Mouse (Mus musculus): ENCODE data around the gene 4930558C23Rik. TPM values are rescaled to one million over a fixed set of nuclear protein-coding genes. Genes with fewer than 3 reads are reported as not detected.
"Not testable (repeated sequence)": the region's sequence is repeated elsewhere in the genome, so short reads cannot be mapped to it uniquely, and the experiment has no call there.

The 4930558C23Rik gene
- polyA plus RNA-seq, 1 experiment from 2014 or later = not detected

DNA sequence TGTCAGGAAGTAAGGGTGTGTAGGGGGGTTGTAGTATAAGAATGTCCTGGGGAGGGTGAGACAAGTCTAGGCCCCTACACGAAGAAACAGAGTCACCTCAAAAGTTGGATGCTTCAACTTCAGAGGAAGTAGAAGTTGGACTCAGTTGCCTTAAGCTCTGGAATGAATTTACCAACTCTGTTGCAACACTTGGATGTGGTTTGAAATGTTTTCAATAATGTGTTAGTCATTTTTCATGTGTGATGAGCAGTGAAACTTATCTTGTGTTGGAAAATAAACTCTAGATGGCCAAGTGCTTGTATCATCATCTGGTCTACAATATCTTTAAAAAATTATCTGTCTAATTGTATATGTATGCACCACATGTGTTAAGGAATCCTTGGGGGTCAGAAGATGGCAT is 5.1 kb upstream of the 4930558C23Rik start:
- DNase-seq (ENCODE audit: low spot score) (no peak), ATAC-seq (ENCODE audit: low FRiP score) (no peak)
- no peak overlapping the region for H3K9ac ChIP-seq
- no peak overlapping the region for H3K27ac ChIP-seq
- no peaks in the 10 kb centered on the region for H3K4me1 ChIP-seq (replicated peaks; ENCODE audit: control insufficient read depth, insufficient read depth, low read length)
- H3K27me3 ChIP-seq (ENCODE audit: control insufficient read depth, insufficient read depth, low read length) = no peaks in the 10 kb centered on the region
- WGBS = 87% methylated on average over 1 of the region's 1 CpGs
- H3K9me3 ChIP-seq (ENCODE audit: control insufficient read depth, low read length) = no peaks in the 10 kb centered on the region
- no peak overlapping the region for H3K4me2 ChIP-seq (replicated peaks)
- H3K36me3 ChIP-seq (replicated peaks; ENCODE audit: control insufficient read depth, insufficient read depth) = no peaks in the 10 kb centered on the region
- H3K4me3 ChIP-seq (replicated peaks; ENCODE audit: low read length) = no peak overlapping the region

DNA sequence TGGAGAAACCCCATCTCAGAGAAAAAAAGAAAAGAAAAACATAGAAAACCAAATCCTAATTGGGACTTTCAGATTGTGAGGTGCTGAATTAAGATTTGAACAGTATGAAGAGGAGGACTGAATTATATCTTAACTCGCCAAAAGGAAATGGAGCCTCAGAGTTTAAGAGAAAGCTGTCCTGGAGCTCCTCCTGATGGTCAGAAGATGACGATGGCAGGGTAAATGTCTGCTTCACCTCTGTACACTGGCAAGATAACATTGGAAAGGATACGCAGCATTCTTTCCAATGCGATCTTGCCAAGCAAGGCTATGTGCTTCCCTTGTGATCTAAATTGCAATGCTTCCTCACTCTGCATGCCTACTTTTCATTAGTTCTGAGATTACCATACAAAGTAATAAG is 8.3 kb downstream of the 4930558C23Rik start:
- Histone ChIP-seq H3K4me1 (replicated peaks; ENCODE audit: control insufficient read depth, insufficient read depth, low read length) (no peaks in the 10 kb centered on the region), H3K27me3 (ENCODE audit: control insufficient read depth, insufficient read depth, low read length) (no peaks in the 10 kb centered on the region), H3K9ac (no peak overlapping the region), H3K36me3 (replicated peaks; ENCODE audit: control insufficient read depth, insufficient read depth) (no peaks in the 10 kb centered on the region), H3K4me2 (replicated peaks) (no peak overlapping the region), H3K9me3 (ENCODE audit: control insufficient read depth, low read length) (no peaks in the 10 kb centered on the region), H3K27ac (no peak overlapping the region), H3K4me3 (replicated peaks; ENCODE audit: low read length) (no peak overlapping the region)
- DNase-seq (ENCODE audit: low spot score) (no peak), ATAC-seq (ENCODE audit: low FRiP score) (no peak)
- 93% methylated on average over 4 of the region's 4 CpGs for WGBS

- H3K27me3 ChIP-seq (ENCODE audit: control insufficient read depth, insufficient read depth, low read length) = no peaks in the 10 kb centered on the region
Observed at GRCm38 (mm10) chr3:95385401-95386075, 17.1 kb downstream of the 4930558C23Rik start.

DNA sequence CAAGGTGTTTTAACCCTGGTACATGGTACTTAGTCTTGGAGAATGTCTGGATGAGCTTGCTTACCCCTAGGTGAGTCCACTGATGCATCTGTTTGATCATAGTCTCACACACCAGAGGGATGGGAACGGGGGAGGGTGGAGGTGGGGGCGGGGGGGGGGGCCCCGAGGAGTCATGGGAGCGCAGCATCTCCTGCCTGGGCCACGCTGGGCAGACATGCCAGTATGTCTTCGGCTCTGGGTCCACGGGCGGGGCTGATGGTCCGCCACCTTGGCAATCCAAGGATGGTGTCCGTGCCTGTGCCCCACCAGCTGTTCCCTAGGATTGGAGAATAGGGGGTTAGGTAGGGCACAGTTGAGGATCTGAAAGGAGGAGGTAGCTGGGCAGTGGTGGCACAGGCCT is 29.4 kb downstream of the 4930558C23Rik start:
- H3K4me2 ChIP-seq (replicated peaks) = no peak overlapping the region
- H3K27me3 ChIP-seq (ENCODE audit: control insufficient read depth, insufficient read depth, low read length) = no peaks in the 10 kb centered on the region
- ATAC-seq (ENCODE audit: low FRiP score) (no peak), DNase-seq (ENCODE audit: low spot score) (no peak)
- H3K9ac ChIP-seq = no peak overlapping the region
- H3K36me3 ChIP-seq (replicated peaks; ENCODE audit: control insufficient read depth, insufficient read depth) = no peaks in the 10 kb centered on the region
- H3K9me3 ChIP-seq (ENCODE audit: control insufficient read depth, low read length) = peaks cover 6% of the 10 kb centered on the region; the same call in 1 of the 2 replicates
- H3K27ac ChIP-seq = no peak overlapping the region
- WGBS = 90% methylated on average over 9 of the region's 10 CpGs
- H3K4me3 ChIP-seq (replicated peaks; ENCODE audit: low read length) = no peak overlapping the region
- no peaks in the 10 kb centered on the region for H3K4me1 ChIP-seq (replicated peaks; ENCODE audit: control insufficient read depth, insufficient read depth, low read length)

More at GRCm38 (mm10) chr3:95385401-95386075, 17.1 kb downstream of the 4930558C23Rik start:
- WGBS = 92% methylated on average over 5 of the region's 5 CpGs
- DNase-seq (ENCODE audit: low spot score) = no peak
- Histone ChIP-seq H3K27ac (no peak overlapping the region), H3K4me2 (replicated peaks) (no peak overlapping the region), H3K9me3 (ENCODE audit: control insufficient read depth, low read length) (no peaks in the 10 kb centered on the region), H3K4me1 (replicated peaks; ENCODE audit: control insufficient read depth, insufficient read depth, low read length) (no peaks in the 10 kb centered on the region), H3K4me3 (replicated peaks; ENCODE audit: low read length) (no peak overlapping the region), H3K36me3 (replicated peaks; ENCODE audit: control insufficient read depth, insufficient read depth) (no peaks in the 10 kb centered on the region), H3K9ac (no peak overlapping the region)
- ATAC-seq (ENCODE audit: low FRiP score) = no peak

DNA sequence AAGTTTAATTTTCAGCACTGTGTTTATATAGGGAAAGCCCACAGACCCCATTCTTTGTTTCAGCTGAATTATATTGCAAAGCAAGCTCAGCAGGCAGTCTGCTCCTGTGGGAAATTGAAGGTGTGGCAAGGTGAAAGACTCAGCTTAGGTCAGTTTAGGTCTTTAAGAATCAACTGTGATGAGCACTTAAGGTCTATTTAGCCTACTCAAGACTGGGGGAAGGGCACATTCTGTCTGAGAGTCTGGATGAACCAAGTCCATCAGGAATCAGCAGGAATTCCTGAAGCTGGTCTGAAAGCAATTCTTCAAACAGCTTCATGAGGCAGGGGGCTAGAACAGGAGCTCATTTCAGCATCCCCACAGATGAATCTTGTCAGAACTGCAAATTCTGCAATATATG is 32.5 kb downstream of the 4930558C23Rik start:
- no peak overlapping the region for H3K27ac ChIP-seq
- H3K9ac ChIP-seq = no peak overlapping the region
- H3K4me1 ChIP-seq (replicated peaks; ENCODE audit: control insufficient read depth, insufficient read depth, low read length) = no peaks in the 10 kb centered on the region
- ATAC-seq (ENCODE audit: low FRiP score) (no peak), DNase-seq (ENCODE audit: low spot score) (no peak)
- no peak overlapping the region for H3K4me3 ChIP-seq (replicated peaks; ENCODE audit: low read length)
- H3K9me3 ChIP-seq (ENCODE audit: control insufficient read depth, low read length) = no peaks in the 10 kb centered on the region
- no peak overlapping the region for H3K4me2 ChIP-seq (replicated peaks)
- H3K36me3 ChIP-seq (replicated peaks; ENCODE audit: control insufficient read depth, insufficient read depth) = no peaks in the 10 kb centered on the region
- no peaks in the 10 kb centered on the region for H3K27me3 ChIP-seq (ENCODE audit: control insufficient read depth, insufficient read depth, low read length)

GRCm38 (mm10) chr3:95360276-95360675 is 42.4 kb downstream of the 4930558C23Rik start:
- H3K27me3 ChIP-seq (ENCODE audit: control insufficient read depth, insufficient read depth, low read length); H3K4me2 ChIP-seq (replicated peaks); H3K27ac ChIP-seq; H3K9ac ChIP-seq; DNase-seq (ENCODE audit: low spot score); H3K9me3 ChIP-seq (ENCODE audit: control insufficient read depth, low read length); H3K4me1 ChIP-seq (replicated peaks; ENCODE audit: control insufficient read depth, insufficient read depth, low read length); ATAC-seq (ENCODE audit: low FRiP score); H3K4me3 ChIP-seq (replicated peaks; ENCODE audit: low read length); H3K36me3 ChIP-seq (replicated peaks; ENCODE audit: control insufficient read depth, insufficient read depth): not testable (repeated sequence)
- 91% methylated on average over 3 of the region's 3 CpGs for WGBS

DNA sequence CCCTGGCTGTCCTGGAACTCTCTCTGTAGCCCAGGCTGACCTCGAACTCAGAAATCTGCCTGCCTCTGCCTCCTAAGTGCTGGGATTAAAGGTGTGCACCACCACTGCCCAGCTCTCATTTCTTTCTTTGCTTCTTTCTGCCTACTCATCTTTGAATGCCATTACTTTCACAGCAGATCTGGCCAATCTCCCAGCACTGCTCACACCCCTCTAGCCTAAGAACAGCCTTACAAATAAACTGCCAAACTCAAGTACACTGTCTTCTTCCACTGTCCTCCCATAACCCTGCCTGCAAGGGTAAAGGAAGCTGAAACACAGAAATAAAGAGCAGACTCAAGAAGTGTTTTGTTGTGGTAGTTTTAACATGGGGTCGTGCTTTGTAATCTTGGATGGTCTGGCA is 44.9 kb downstream of the 4930558C23Rik start:
- H3K4me1 ChIP-seq (replicated peaks; ENCODE audit: control insufficient read depth, insufficient read depth, low read length) = peaks cover 4% of the 10 kb centered on the region; the same call in 1 of the 2 replicates

DNA sequence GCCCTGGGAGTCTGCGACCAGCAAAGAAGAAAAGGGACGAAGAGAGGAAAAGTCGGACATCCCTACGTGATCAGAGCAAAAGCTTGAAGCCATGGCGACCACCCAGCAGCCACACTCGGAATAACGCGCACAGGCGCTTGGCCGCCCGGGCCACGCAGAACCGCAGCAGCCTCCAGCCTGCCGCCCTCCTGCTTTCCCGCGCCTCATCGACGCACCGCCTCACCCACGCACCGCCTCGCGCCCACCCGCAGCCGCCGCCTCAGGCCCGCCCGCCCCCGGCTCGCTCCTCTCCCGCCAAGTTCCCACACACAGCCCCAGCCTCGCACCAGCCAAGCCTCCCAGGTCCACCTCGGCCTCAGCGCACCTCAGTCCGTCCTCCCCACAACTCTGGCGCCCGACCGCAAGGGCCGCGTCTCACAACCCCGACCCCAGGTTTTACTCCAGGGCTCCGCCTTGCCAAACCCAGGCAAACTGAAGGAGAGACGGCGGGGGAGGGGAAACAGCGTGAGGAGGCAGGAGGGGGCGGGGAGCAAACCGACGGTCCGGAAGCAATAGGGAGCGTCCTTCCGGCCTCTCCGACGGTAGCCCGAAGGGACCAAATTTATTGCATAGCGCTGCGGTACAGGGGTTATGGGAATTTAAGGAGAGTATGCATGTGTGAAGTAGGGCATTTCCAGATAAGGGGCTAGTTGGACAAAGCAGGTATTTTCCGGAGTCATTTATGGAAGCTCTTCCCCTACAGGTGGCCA is 45.8 kb downstream of the 4930558C23Rik start, which contains the start of gene Setdb1:
Setdb1 (minus strand) TSS at position 502 of the 749 bp plus-strand sequence.
- ATAC-seq (ENCODE audit: low FRiP score) (peak; percentile 96), DNase-seq (ENCODE audit: low spot score) (peak; percentile 99)
- not testable (repeated sequence) for H3K4me1 ChIP-seq (replicated peaks; ENCODE audit: control insufficient read depth, insufficient read depth, low read length); H3K27ac ChIP-seq; H3K27me3 ChIP-seq (ENCODE audit: control insufficient read depth, insufficient read depth, low read length); H3K9me3 ChIP-seq (ENCODE audit: control insufficient read depth, low read length)
- WGBS = under 1% methylated on average over 30 of the region's 57 CpGs
- Histone ChIP-seq H3K36me3 (replicated peaks; ENCODE audit: control insufficient read depth, insufficient read depth) (peaks cover 23% of the 10 kb centered on the region), H3K4me2 (replicated peaks) (peak within 1 kb of the TSS; percentile 46), H3K9ac (peak within 1 kb of the TSS; percentile 45; the same call in 1 of the 2 replicates), H3K4me3 (replicated peaks; ENCODE audit: low read length) (peak within 1 kb of the TSS; percentile 42)

More for the DNA sequence above, 44.9 kb downstream of the 4930558C23Rik start:
- ATAC-seq (ENCODE audit: low FRiP score) (no peak), DNase-seq (ENCODE audit: low spot score) (no peak)
- no peaks in the 10 kb centered on the region for H3K9me3 ChIP-seq (ENCODE audit: control insufficient read depth, low read length)
- no peak overlapping the region for H3K4me2 ChIP-seq (replicated peaks)
- peaks cover 16% of the 10 kb centered on the region for H3K36me3 ChIP-seq (replicated peaks; ENCODE audit: control insufficient read depth, insufficient read depth)
- WGBS = 98% methylated on average over 2 of the region's 2 CpGs
- H3K4me3 ChIP-seq (replicated peaks; ENCODE audit: low read length) = no peak overlapping the region
- no peak overlapping the region for H3K9ac ChIP-seq
- H3K27ac ChIP-seq = no peak overlapping the region
- H3K27me3 ChIP-seq (ENCODE audit: control insufficient read depth, insufficient read depth, low read length) = no peaks in the 10 kb centered on the region

- H3K9ac ChIP-seq; H3K27ac ChIP-seq; H3K4me1 ChIP-seq (replicated peaks; ENCODE audit: control insufficient read depth, insufficient read depth, low read length); ATAC-seq (ENCODE audit: low FRiP score); H3K9me3 ChIP-seq (ENCODE audit: control insufficient read depth, low read length); H3K27me3 ChIP-seq (ENCODE audit: control insufficient read depth, insufficient read depth, low read length); DNase-seq (ENCODE audit: low spot score): not testable (repeated sequence)
- Histone ChIP-seq H3K4me3 (replicated peaks; ENCODE audit: low read length) (peak overlapping the region; percentile 42), H3K36me3 (replicated peaks; ENCODE audit: control insufficient read depth, insufficient read depth) (peaks cover 30% of the 10 kb centered on the region), H3K4me2 (replicated peaks) (peak overlapping the region; percentile 46)
- 25% methylated on average over 7 of the region's 19 CpGs for WGBS
Observed at GRCm38 (mm10) chr3:95355911-95356544, 46.6 kb downstream of the 4930558C23Rik start.
